In genomic region chr13:42073285-42073684, GRCm38 (mm10) we compare ENCODE assay signal across 13 mouse cellular contexts.
"Had no signal": no experiment of that assay in that cellular context is flagged by ENCODE, and none has a peak within 500 bp of the region (broad histone marks: within the 10 kb centered on the region; RNA-seq: fewer than 3 reads in every experiment).

No protein-coding gene starts in this region.

- ATAC-seq: intestine, embryonic 15.5 days; midbrain, embryonic 13.5 days had no signal

- H3K4me3 ChIP-seq: intestine, embryonic 15.5 days; kidney, embryonic 15.5 days; left cerebral cortex, adult 2 months; limb, embryonic 15.5 days; liver, embryonic 15.5 days; lung, embryonic 15.5 days; midbrain, embryonic 13.5 days; neural tube, embryonic 12.5 days had no signal

- H3K4me1 ChIP-seq: intestine, embryonic 15.5 days; lung, embryonic 15.5 days had no signal

- H3K9ac ChIP-seq: intestine, embryonic 15.5 days; kidney, embryonic 15.5 days; limb, embryonic 15.5 days; liver, embryonic 15.5 days; lung, embryonic 15.5 days; midbrain, embryonic 13.5 days; neural tube, embryonic 12.5 days had no signal

- DNase-seq: kidney, adult 2 months; kidney, postnatal 25 days; spleen, adult 18-20 months; thymus, adult 18-20 months; thymus, postnatal 14 days had no signal

- H3K36me3 ChIP-seq: intestine, embryonic 15.5 days; limb, embryonic 15.5 days; liver, embryonic 15.5 days; lung, embryonic 15.5 days had no signal

- H3K27ac ChIP-seq: intestine, embryonic 15.5 days; kidney, embryonic 15.5 days; left cerebral cortex, adult 2 months; limb, embryonic 15.5 days; liver, embryonic 15.5 days; lung, embryonic 15.5 days; midbrain, embryonic 13.5 days; neural tube, embryonic 12.5 days had no signal

- H3K27me3 ChIP-seq: intestine, embryonic 15.5 days; kidney, embryonic 15.5 days; limb, embryonic 15.5 days; liver, embryonic 15.5 days; lung, embryonic 15.5 days; midbrain, embryonic 13.5 days; neural tube, embryonic 12.5 days had no signal

- H3K9me3 ChIP-seq: intestine, embryonic 15.5 days; kidney, embryonic 15.5 days; limb, embryonic 15.5 days; liver, embryonic 15.5 days; lung, embryonic 15.5 days; midbrain, embryonic 13.5 days; neural tube, embryonic 12.5 days had no signal

- H3K4me2 ChIP-seq: intestine, embryonic 15.5 days; kidney, embryonic 15.5 days; limb, embryonic 15.5 days; liver, embryonic 15.5 days; lung, embryonic 15.5 days; midbrain, embryonic 13.5 days; neural tube, embryonic 12.5 days had no signal
